Mouse (Mus musculus): ENCODE data around the gene Soga1. TPM values are rescaled to one million over a fixed set of nuclear protein-coding genes. Genes with fewer than 3 reads are reported as not detected.
A peak's percentile ranks its signal among the peaks of the same experiment; 100 is the strongest.

The Soga1 gene
- total RNA-seq, 2 experiments from 2014 or later = 32.4 to 34.1 TPM

- peak in 1 of 2 experiments; percentile 37 for DNase-seq (ENCODE audit: low spot score in 2 of 2)
Observed at GRCm38 (mm10) chr2:157064136-157064535, 14.9 kb downstream of the Soga1 start.

GRCm38 (mm10) chr2:157063241-157063700 is 15.8 kb downstream of the Soga1 start:
- DNase-seq (ENCODE audit: low spot score in 2 of 2) = peak in 1 of 2 experiments; percentile 57

- no peak for DNase-seq (ENCODE audit: low spot score in 2 of 2)
Observed at GRCm38 (mm10) chr2:157060557-157061305, 18.3 kb downstream of the Soga1 start.

GRCm38 (mm10) chr2:157060037-157060436 is 19.0 kb downstream of the Soga1 start:
- no peak for DNase-seq (ENCODE audit: low spot score in 2 of 2)

GRCm38 (mm10) chr2:157059166-157059565 is 19.9 kb downstream of the Soga1 start:
- DNase-seq (ENCODE audit: low spot score in 2 of 2) = no peak

GRCm38 (mm10) chr2:157058342-157058998 is 20.6 kb downstream of the Soga1 start:
- peak; percentile 83 to 95 for DNase-seq (ENCODE audit: low spot score in 2 of 2)

GRCm38 (mm10) chr2:157057758-157058157 is 21.3 kb downstream of the Soga1 start:
- DNase-seq (ENCODE audit: low spot score in 2 of 2) = no peak

GRCm38 (mm10) chr2:157057186-157057585 is 21.9 kb downstream of the Soga1 start:
- no peak for DNase-seq (ENCODE audit: low spot score in 2 of 2)

GRCm38 (mm10) chr2:157055721-157056120 is 23.3 kb downstream of the Soga1 start:
- DNase-seq (ENCODE audit: low spot score in 2 of 2) = no peak

GRCm38 (mm10) chr2:157054816-157055215 is 24.2 kb downstream of the Soga1 start:
- DNase-seq (ENCODE audit: low spot score in 2 of 2) = peak in 1 of 2 experiments; percentile 58

- DNase-seq (ENCODE audit: low spot score in 2 of 2) = no peak
Observed at GRCm38 (mm10) chr2:157054297-157054696, 24.8 kb downstream of the Soga1 start.

- DNase-seq (ENCODE audit: low spot score in 2 of 2) = no peak
Observed at GRCm38 (mm10) chr2:157053787-157054186, 25.3 kb downstream of the Soga1 start.

- no peak for DNase-seq (ENCODE audit: low spot score in 2 of 2)
Observed at GRCm38 (mm10) chr2:157053124-157053523, 25.9 kb downstream of the Soga1 start.

- DNase-seq (ENCODE audit: low spot score in 2 of 2) = no peak
Observed at GRCm38 (mm10) chr2:157052448-157052847, 26.6 kb downstream of the Soga1 start.

- DNase-seq (ENCODE audit: low spot score in 2 of 2) = peak in 1 of 2 experiments; percentile 73
Observed at GRCm38 (mm10) chr2:157049831-157050243, 29.2 kb downstream of the Soga1 start.

- DNase-seq (ENCODE audit: low spot score in 2 of 2) = peak; percentile 82 to 88
Observed at GRCm38 (mm10) chr2:157048395-157049181, 30.5 kb downstream of the Soga1 start.

GRCm38 (mm10) chr2:157046956-157047355 is 32.1 kb downstream of the Soga1 start:
- no peak for DNase-seq (ENCODE audit: low spot score in 2 of 2)

- no peak for DNase-seq (ENCODE audit: low spot score in 2 of 2)
Observed at GRCm38 (mm10) chr2:157045932-157046331, 33.1 kb downstream of the Soga1 start.

- DNase-seq (ENCODE audit: low spot score in 2 of 2) = no peak
Observed at GRCm38 (mm10) chr2:157043987-157044386, 35.1 kb downstream of the Soga1 start.

GRCm38 (mm10) chr2:157043556-157043955 is 35.5 kb downstream of the Soga1 start:
- DNase-seq (ENCODE audit: low spot score in 2 of 2) = peak; percentile 64 to 84

GRCm38 (mm10) chr2:157041421-157041820 is 37.6 kb downstream of the Soga1 start:
- DNase-seq (ENCODE audit: low spot score in 2 of 2) = no peak

GRCm38 (mm10) chr2:157040649-157041046 is 38.4 kb downstream of the Soga1 start:
- no peak for DNase-seq (ENCODE audit: low spot score in 2 of 2)
